Mouse (Mus musculus) olfactory bulb, adult 2 months (tissue): ENCODE measurements around the gene Thsd4.

ENCODE experiments used
- CTCF ChIP-seq: fragments of 200-500 bp; IDR thresholded peaks from 2 replicates; pipeline ENCODE4 v1.5.1; 2012; ENCODE audit warnings: low read depth, mild to moderate bottlenecking, low read length, moderate library complexity; ENCODE audit not compliant: insufficient read depth
- POLR2A ChIP-seq: fragments of 200-500 bp; IDR thresholded peaks from 2 replicates; pipeline ENCODE4 v1.6.1; 2012; ENCODE audit warnings: mild to moderate bottlenecking, low read depth, low read length, moderate library complexity; ENCODE audit not compliant: insufficient read depth

GRCm38 (mm10) chr9:60561641-60562289 lies 39.9 kb upstream of the Thsd4 start:
- TF ChIP-seq POLR2A (no peak), CTCF (no peak)
